Mouse (Mus musculus): Measurements from ENCODE around the gene Porcn. TPM values are rescaled to one million over a fixed set of nuclear protein-coding genes. Genes with fewer than 3 reads are reported as not detected.

The Porcn gene
- polyA plus RNA-seq, 1 experiment = 32.0 TPM

GRCm38 (mm10) chrX:8206694-8207197 lies 421 bp upstream of the Porcn start:
- no peak for DNase-seq (ENCODE audit: low read depth)

GRCm38 (mm10) chrX:8205551-8205950 lies 774 bp downstream of the Porcn start:
- DNase-seq (ENCODE audit: low read depth) = no peak

GRCm38 (mm10) chrX:8205088-8205487 lies 1.2 kb downstream of the Porcn start:
- no peak for DNase-seq (ENCODE audit: low read depth)

- no peak for DNase-seq (ENCODE audit: low read depth)
These were observed 2.2 kb downstream of the Porcn start for GRCm38 (mm10) chrX:8204076-8204475.

GRCm38 (mm10) chrX:8203105-8203504 lies 3.2 kb downstream of the Porcn start:
- no peak for DNase-seq (ENCODE audit: low read depth)

- DNase-seq (ENCODE audit: low read depth) = no peak
These were observed 13.0 kb downstream of the Porcn start, which contains the start of gene Ebp for GRCm38 (mm10) chrX:8193419-8193723. Gene Ebp (minus strand): TSS chrX:8193512.

- DNase-seq (ENCODE audit: low read depth) = no peak
These were observed 13.5 kb downstream of the Porcn start for GRCm38 (mm10) chrX:8192640-8193418.

- no peak for DNase-seq (ENCODE audit: low read depth)
These were observed 14.1 kb downstream of the Porcn start for GRCm38 (mm10) chrX:8192126-8192639.

- DNase-seq (ENCODE audit: low read depth) = no peak
These were observed 23.3 kb downstream of the Porcn start for GRCm38 (mm10) chrX:8182871-8183540.

- DNase-seq (ENCODE audit: low read depth) = no peak
These were observed 26.7 kb downstream of the Porcn start for GRCm38 (mm10) chrX:8179646-8180045.

- DNase-seq (ENCODE audit: low read depth) = no peak
These were observed 27.5 kb downstream of the Porcn start for GRCm38 (mm10) chrX:8178871-8179270.

- no peak for DNase-seq (ENCODE audit: low read depth)
These were observed 30.6 kb downstream of the Porcn start, which contains the start of gene Tbc1d25 for GRCm38 (mm10) chrX:8175504-8176385. Gene Tbc1d25 (minus strand): TSS chrX:8176181.

- DNase-seq (ENCODE audit: low read depth) = no peak
These were observed 31.2 kb downstream of the Porcn start for GRCm38 (mm10) chrX:8175169-8175503.

GRCm38 (mm10) chrX:8167716-8168647 lies 38.3 kb downstream of the Porcn start:
- no peak for DNase-seq (ENCODE audit: low read depth)

- DNase-seq (ENCODE audit: low read depth) = no peak
These were observed 41.9 kb downstream of the Porcn start for GRCm38 (mm10) chrX:8164471-8164870.

GRCm38 (mm10) chrX:8163076-8163475 lies 43.2 kb downstream of the Porcn start:
- no peak for DNase-seq (ENCODE audit: low read depth)

GRCm38 (mm10) chrX:8145153-8145991 lies 61.0 kb downstream of the Porcn start, which contains the start of gene Rbm3:
Gene Rbm3 (minus strand): TSS chrX:8145880.
- DNase-seq (ENCODE audit: low read depth) = peak; percentile 10
